Mouse (Mus musculus): ENCODE measurements at regions not wholly inside any gene's neighbourhood (a gene's known extent, or its start where the extent isn't known, plus 50 kb on each side); places are given as distances from the start of the nearest gene placed in this dataset.

- no peak for TF ChIP-seq POLR2A (IDR thresholded peaks at IDR 0.05; ENCODE audit: control insufficient read depth, low read depth, low read length)
- no peak for TF ChIP-seq CTCF (IDR thresholded peaks at IDR 0.05; ENCODE audit: control insufficient read depth, insufficient read depth, insufficient replicate concordance, low read depth, low read length)
Measured at GRCm38 (mm10) chr14:46296275-46296674, 82.9 kb upstream of the Gm15217 start.
